Mouse (Mus musculus): Measurements from ENCODE around the gene Trappc4. TPM values are rescaled to one million over a fixed set of nuclear protein-coding genes. Genes with fewer than 3 reads are reported as not detected.
"Not testable (repeated sequence)": the region's sequence is repeated elsewhere in the genome, so short reads cannot be mapped to it uniquely, and the experiment has no call there.

Gene Trappc4
- total and polyA plus RNA-seq, 2 experiments from 2014 or later = 30.8 to 72.5 TPM

DNA sequence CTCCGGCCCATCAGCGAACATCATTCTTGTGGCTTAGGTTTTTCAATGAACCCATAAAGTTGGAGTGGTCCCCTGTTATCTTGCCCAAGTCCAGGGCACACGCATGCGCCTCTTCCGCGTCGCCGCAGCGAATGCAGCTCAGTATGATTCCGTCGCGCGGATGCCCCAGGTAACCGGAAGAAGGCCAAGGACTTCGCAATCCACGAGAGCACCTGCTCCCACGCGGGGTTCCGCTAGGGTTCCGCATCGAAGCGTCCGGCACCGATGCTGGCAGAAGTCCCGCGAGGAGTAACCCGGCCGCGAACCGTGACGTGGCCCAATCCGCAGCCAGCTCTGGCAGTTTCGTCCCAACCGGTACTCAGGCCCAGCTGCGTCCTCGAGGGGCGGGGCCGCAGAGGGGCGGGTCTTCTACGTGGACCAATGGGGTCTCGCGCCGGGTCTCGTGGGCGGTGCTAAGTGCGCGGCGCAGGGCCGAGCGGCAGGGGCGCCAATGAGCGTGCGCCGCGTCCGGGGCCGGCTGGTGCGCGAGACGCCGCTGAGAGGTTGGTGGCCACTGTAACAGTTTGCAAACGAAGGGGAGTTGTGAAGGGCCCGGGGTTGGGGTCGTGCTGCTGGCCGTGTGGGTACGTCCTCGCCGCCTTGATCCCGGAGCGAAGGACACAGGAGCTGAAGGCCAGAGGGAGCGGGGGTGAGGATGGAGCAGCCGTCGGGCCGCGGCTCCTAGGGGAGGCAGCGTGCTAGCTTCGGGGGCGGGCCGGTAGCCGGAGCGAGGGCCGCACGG, 28.2 kb downstream of the Trappc4 start, which contains the start of gene Hyou1:
Gene Hyou1, plus strand, starts transcription at position 437 of the 781 bp plus-strand sequence.
- H3K4me1 ChIP-seq (ENCODE audit: control insufficient read depth, insufficient read depth) = peaks cover 15% of the 10 kb centered on the region
- no peaks in the 10 kb centered on the region for H3K27me3 ChIP-seq (ENCODE audit: control insufficient read depth, insufficient read depth, low read length)
- DNase-seq (ENCODE audit: low spot score) = peak; percentile 97
- 0% methylated on average over 82 of the region's 83 CpGs for WGBS
- H3K4me2 ChIP-seq (ENCODE audit: low read depth, low read length) = peak within 1 kb of the TSS; percentile 87
- H3K9ac ChIP-seq (replicated peaks; ENCODE audit: low read depth, low read length) = peak within 1 kb of the TSS; percentile 78
- H3K9me3 ChIP-seq (replicated peaks; ENCODE audit: control insufficient read depth, low read length) = no peaks in the 10 kb centered on the region
- ATAC-seq (ENCODE audit: insufficient read depth, low read depth) = peak; percentile 99
- peaks cover 37% of the 10 kb centered on the region for H3K36me3 ChIP-seq (replicated peaks; ENCODE audit: control insufficient read depth, insufficient read depth, low read length)
- H3K27ac ChIP-seq (ENCODE audit: low read depth) = peak within 1 kb of the TSS; percentile 73
- TF ChIP-seq EP300 (IDR thresholded peaks at IDR 0.05; ENCODE audit: low read depth) = peak; percentile 15; the same call in 1 of the 2 replicates
- peak; percentile 37 for TF ChIP-seq CTCF (IDR thresholded peaks at IDR 0.05; ENCODE audit: low read depth)
- peak within 1 kb of the TSS; percentile 62 for H3K4me3 ChIP-seq (ENCODE audit: low read depth, low read length)

DNA sequence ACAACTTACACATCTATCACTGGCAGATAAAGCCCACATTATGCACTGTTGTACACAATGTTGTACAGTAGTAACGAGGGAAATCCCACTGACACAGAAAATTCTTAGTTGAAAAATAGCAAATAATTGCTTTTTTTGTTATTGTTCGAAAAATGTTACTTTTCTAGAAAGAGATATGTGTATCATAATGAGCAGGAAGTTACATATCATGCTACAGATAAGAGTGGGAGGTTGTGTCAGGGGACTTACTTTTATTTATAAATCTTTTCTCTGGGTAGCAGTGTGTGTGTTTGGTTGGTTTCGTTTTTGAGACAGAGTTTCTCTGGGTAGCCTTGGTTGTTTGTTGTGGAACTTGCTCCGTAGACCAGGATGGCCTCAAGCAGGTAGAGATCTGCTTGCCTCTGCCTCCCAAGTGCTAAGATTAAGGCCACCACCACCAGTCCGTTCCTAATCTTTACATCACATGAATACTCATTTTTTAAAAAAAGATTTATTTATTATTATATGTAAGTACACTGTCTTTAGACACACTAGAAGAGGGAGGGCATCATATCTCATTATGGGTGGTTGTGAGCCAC, 29.2 kb downstream of the Trappc4 start:
- no peak for TF ChIP-seq CTCF (IDR thresholded peaks at IDR 0.05; ENCODE audit: low read depth)
- no peak for TF ChIP-seq EP300 (IDR thresholded peaks at IDR 0.05; ENCODE audit: low read depth)
- ATAC-seq (ENCODE audit: insufficient read depth, low read depth) (no peak), DNase-seq (ENCODE audit: low spot score) (no peak)
- peaks cover 15% of the 10 kb centered on the region for H3K4me1 ChIP-seq (ENCODE audit: control insufficient read depth, insufficient read depth)
- peaks cover 27% of the 10 kb centered on the region for H3K36me3 ChIP-seq (replicated peaks; ENCODE audit: control insufficient read depth, insufficient read depth, low read length)
- peak overlapping the region; percentile 71 for H3K4me2 ChIP-seq (ENCODE audit: low read depth, low read length)
- peak overlapping the region; percentile 78; the same call in 1 of the 2 replicates for H3K9ac ChIP-seq (replicated peaks; ENCODE audit: low read depth, low read length)
- WGBS = 80% methylated on average over 5 of the region's 5 CpGs
- no peaks in the 10 kb centered on the region for H3K27me3 ChIP-seq (ENCODE audit: control insufficient read depth, insufficient read depth, low read length)
- H3K27ac ChIP-seq (ENCODE audit: low read depth) = no peak overlapping the region
- no peaks in the 10 kb centered on the region for H3K9me3 ChIP-seq (replicated peaks; ENCODE audit: control insufficient read depth, low read length)
- H3K4me3 ChIP-seq (ENCODE audit: low read depth, low read length) = peak overlapping the region; percentile 62

DNA sequence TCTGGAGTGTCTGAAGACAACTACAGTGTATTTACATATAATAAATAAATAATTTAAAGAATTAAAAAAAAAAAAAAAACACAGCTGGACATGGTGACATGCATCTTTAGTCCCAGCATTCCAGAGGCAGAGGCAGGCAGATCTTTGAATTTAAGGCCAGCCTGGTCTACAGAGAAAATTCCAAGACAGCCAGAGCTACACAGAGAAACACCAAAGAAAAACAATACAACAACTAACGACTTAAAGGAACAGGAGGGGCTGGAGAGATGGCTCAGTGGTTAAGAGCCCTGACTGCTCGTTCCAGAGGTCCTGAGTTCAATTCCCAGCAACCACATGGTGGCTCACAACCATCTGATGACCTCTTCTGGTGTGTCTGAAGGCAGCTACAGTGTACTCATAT, 30.1 kb downstream of the Trappc4 start:
- not testable (repeated sequence) for ATAC-seq (ENCODE audit: insufficient read depth, low read depth); H3K9ac ChIP-seq (replicated peaks; ENCODE audit: low read depth, low read length); H3K4me2 ChIP-seq (ENCODE audit: low read depth, low read length); H3K9me3 ChIP-seq (replicated peaks; ENCODE audit: control insufficient read depth, low read length); DNase-seq (ENCODE audit: low spot score); H3K4me3 ChIP-seq (ENCODE audit: low read depth, low read length); H3K27ac ChIP-seq (ENCODE audit: low read depth); H3K27me3 ChIP-seq (ENCODE audit: control insufficient read depth, insufficient read depth, low read length)
- Histone ChIP-seq H3K4me1 (ENCODE audit: control insufficient read depth, insufficient read depth) (peaks cover 15% of the 10 kb centered on the region), H3K36me3 (replicated peaks; ENCODE audit: control insufficient read depth, insufficient read depth, low read length) (peaks cover 18% of the 10 kb centered on the region)
- 82% methylated on average over 2 of the region's 2 CpGs for WGBS

DNA sequence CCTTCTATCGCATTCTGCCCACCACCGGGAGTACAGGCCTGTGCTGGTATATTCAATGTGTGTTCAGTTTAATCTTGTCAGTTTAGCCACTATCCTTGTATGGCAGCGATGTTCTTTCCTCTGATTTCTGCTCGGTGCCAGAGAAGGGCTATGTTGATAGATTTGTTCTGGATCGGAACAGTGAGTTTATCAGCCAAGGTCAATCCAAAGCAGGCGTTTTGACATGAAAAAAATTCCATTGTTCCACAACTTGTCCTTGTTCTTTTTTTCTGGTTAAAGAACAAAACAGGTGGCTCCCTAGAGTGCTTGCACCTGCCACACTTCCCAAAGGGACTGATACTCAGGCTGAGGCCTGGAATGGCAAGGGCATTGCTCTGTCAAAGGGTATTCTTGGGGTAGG, 31.3 kb downstream of the Trappc4 start:
- no peaks in the 10 kb centered on the region for H3K9me3 ChIP-seq (replicated peaks; ENCODE audit: control insufficient read depth, low read length)

GRCm38 (mm10) chr9:44373386-44373785, 34.0 kb downstream of the Trappc4 start:
- no peaks in the 10 kb centered on the region for H3K9me3 ChIP-seq (replicated peaks; ENCODE audit: control insufficient read depth, low read length)
- no peak overlapping the region for H3K9ac ChIP-seq (replicated peaks; ENCODE audit: low read depth, low read length)
- no peaks in the 10 kb centered on the region for H3K27me3 ChIP-seq (ENCODE audit: control insufficient read depth, insufficient read depth, low read length)
- H3K27ac ChIP-seq (ENCODE audit: low read depth) = no peak overlapping the region
- no peaks in the 10 kb centered on the region for H3K36me3 ChIP-seq (replicated peaks; ENCODE audit: control insufficient read depth, insufficient read depth, low read length)
- TF ChIP-seq EP300 (IDR thresholded peaks at IDR 0.05; ENCODE audit: low read depth) = no peak
- no peak for TF ChIP-seq CTCF (IDR thresholded peaks at IDR 0.05; ENCODE audit: low read depth)
- no peak overlapping the region for H3K4me2 ChIP-seq (ENCODE audit: low read depth, low read length)
- H3K4me3 ChIP-seq (ENCODE audit: low read depth, low read length) = no peak overlapping the region
- no peak for DNase-seq (ENCODE audit: low spot score)
- H3K4me1 ChIP-seq (ENCODE audit: control insufficient read depth, insufficient read depth) = peaks cover 2% of the 10 kb centered on the region
- ATAC-seq (ENCODE audit: insufficient read depth, low read depth) = no peak

More for the DNA sequence above, 31.3 kb downstream of the Trappc4 start:
- 77% methylated on average over 6 of the region's 6 CpGs for WGBS
- H3K4me2 ChIP-seq (ENCODE audit: low read depth, low read length) = no peak overlapping the region
- no peaks in the 10 kb centered on the region for H3K27me3 ChIP-seq (ENCODE audit: control insufficient read depth, insufficient read depth, low read length)
- DNase-seq (ENCODE audit: low spot score) (no peak), ATAC-seq (ENCODE audit: insufficient read depth, low read depth) (no peak)
- no peak overlapping the region for H3K27ac ChIP-seq (ENCODE audit: low read depth)
- TF ChIP-seq CTCF (IDR thresholded peaks at IDR 0.05; ENCODE audit: low read depth) (no peak), EP300 (IDR thresholded peaks at IDR 0.05; ENCODE audit: low read depth) (no peak)
- no peak overlapping the region for H3K9ac ChIP-seq (replicated peaks; ENCODE audit: low read depth, low read length)
- H3K36me3 ChIP-seq (replicated peaks; ENCODE audit: control insufficient read depth, insufficient read depth, low read length) = peaks cover 6% of the 10 kb centered on the region
- no peak overlapping the region for H3K4me3 ChIP-seq (ENCODE audit: low read depth, low read length)
- H3K4me1 ChIP-seq (ENCODE audit: control insufficient read depth, insufficient read depth) = peaks cover 15% of the 10 kb centered on the region
